Mouse (Mus musculus) myocyte (in vitro differentiated cells): Measurements from ENCODE around the gene Gpr34. TPM values are rescaled to one million over a fixed set of nuclear protein-coding genes. Genes with fewer than 3 reads are reported as not detected.

Source experiments
- H3K27me3 ChIP-seq: one replicate; pipeline ENCODE4 v1.6.1; 2011; ENCODE audit not compliant: control insufficient read depth, insufficient read depth, insufficient read length
- H3K36me3 ChIP-seq: one replicate; pipeline ENCODE4 v1.6.1; 2011; ENCODE audit not compliant: control insufficient read depth, insufficient read depth
- H3K4me2 ChIP-seq: one replicate; pipeline ENCODE4 v1.6.1; 2011; ENCODE audit warnings: low read depth, control low read depth
- H3K4me3 ChIP-seq: one replicate; pipeline ENCODE4 v1.5.1; 2011; ENCODE audit warnings: mild to moderate bottlenecking, control low read depth, moderate library complexity
- H3K79me2 ChIP-seq: one replicate; pipeline ENCODE4 v1.6.1; 2011; ENCODE audit not compliant: control insufficient read depth, insufficient read depth
- H3ac ChIP-seq: one replicate; pipeline ENCODE4 v1.6.1; 2011; ENCODE audit not compliant: control insufficient read depth, insufficient read length
- CEBPB ChIP-seq: IDR thresholded peaks from 2 replicates; pipeline ENCODE4 v1.6.1; 2011; ENCODE audit warnings: mild to moderate bottlenecking, moderate library complexity; ENCODE audit not compliant: poor library complexity, insufficient read depth, severe bottlenecking
- E2F4 ChIP-seq: IDR thresholded peaks from one replicate; pipeline ENCODE4 v1.6.1; 2011; ENCODE audit warnings: mild to moderate bottlenecking, control low read depth, moderate library complexity; ENCODE audit not compliant: insufficient read depth
- MAX ChIP-seq: IDR thresholded peaks from one replicate; pipeline ENCODE4 v1.6.1; 2011; ENCODE audit warnings: low read depth, mild to moderate bottlenecking, control low read depth
- MYOD1 ChIP-seq, 3 experiments: IDR thresholded peaks; one replicate each; pipeline ENCODE4 v1.6.1; 2011; ENCODE audit warnings: control low read depth in 2 of 3, low read depth in 2 of 3, mild to moderate bottlenecking in 2 of 3, moderate library complexity in 1 of 3; ENCODE audit not compliant: insufficient read length in 2 of 3, control insufficient read depth in 1 of 3
- MYOG ChIP-seq, 3 experiments: IDR thresholded peaks; one replicate each; pipeline ENCODE4 v1.6.1; 2011; ENCODE audit warnings: control low read depth in 2 of 3, low read depth in 2 of 3, mild to moderate bottlenecking in 2 of 3; ENCODE audit not compliant: insufficient read length in 2 of 3, control insufficient read depth in 1 of 3, insufficient read depth in 1 of 3
- POLR2A ChIP-seq: IDR thresholded peaks from one replicate; pipeline ENCODE4 v1.6.1; 2011; ENCODE audit warnings: low read depth, mild to moderate bottlenecking, control low read depth, moderate library complexity; ENCODE audit not compliant: insufficient read length
- POLR2AphosphoS2 ChIP-seq: IDR thresholded peaks from one replicate; pipeline ENCODE4 v1.6.1; 2011; ENCODE audit warnings: low read depth, control low read depth; ENCODE audit not compliant: insufficient read length
- REST ChIP-seq: IDR thresholded peaks from one replicate; pipeline ENCODE4 v1.6.1; 2011; ENCODE audit warnings: mild to moderate bottlenecking, control low read depth, moderate library complexity; ENCODE audit not compliant: insufficient read depth, insufficient read length
- SRF ChIP-seq: IDR thresholded peaks from one replicate; pipeline ENCODE4 v1.6.1; 2011; ENCODE audit warnings: low read depth; ENCODE audit not compliant: control insufficient read depth, insufficient read length
- TCF12 ChIP-seq: IDR thresholded peaks from one replicate; pipeline ENCODE4 v1.6.1; 2011; ENCODE audit warnings: mild to moderate bottlenecking, control low read depth; ENCODE audit not compliant: poor library complexity, insufficient read depth, severe bottlenecking
- TCF3 ChIP-seq: IDR thresholded peaks from one replicate; pipeline ENCODE4 v1.6.1; 2011; ENCODE audit warnings: low read depth, control low read depth; ENCODE audit not compliant: insufficient read length
- USF1 ChIP-seq: IDR thresholded peaks from one replicate; pipeline ENCODE4 v1.6.1; 2011; ENCODE audit warnings: low read depth, mild to moderate bottlenecking, control low read depth, moderate library complexity
- polyA plus RNA-seq: library from polyadenylated mRNA; unstranded; fragments of >200 nt; fragmentation: generic; extraction: Trizol; gene quantifications from one replicate; pipeline ENCODE4 v1.2.1, GENCODE M21; 2012; ENCODE audit warnings: missing spikeins

Gene Gpr34
- polyA plus RNA-seq, 1 experiment: not detected

DNA sequence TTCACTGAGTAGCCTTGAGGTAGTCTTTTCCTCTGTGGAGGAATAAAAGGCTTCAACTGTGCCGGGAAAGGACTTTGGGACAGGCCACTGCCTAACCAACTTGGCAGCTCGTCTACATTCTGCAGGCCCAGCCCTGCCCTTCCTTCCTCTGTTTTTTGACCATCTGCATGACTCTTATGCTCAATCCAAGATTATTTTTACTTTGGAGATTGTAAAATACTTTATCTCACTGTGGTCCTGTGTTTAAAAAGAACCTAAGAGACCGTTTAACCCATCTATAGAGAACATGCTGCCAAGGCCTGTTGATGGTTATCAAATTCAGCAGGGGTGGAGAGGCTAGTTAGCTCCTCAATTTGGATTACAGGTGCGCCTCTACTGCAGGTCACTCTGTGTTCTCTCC lies 10.4 kb upstream of the Gpr34 start:
- no peaks in the 10 kb centered on the region for H3K27me3 ChIP-seq
- H3ac ChIP-seq: no peak overlapping the region
- TF ChIP-seq TCF12: no peak
- TF ChIP-seq MYOG (IDR thresholded peaks at IDR 0.05; ENCODE audit: control insufficient read depth in 1 of 3, insufficient read depth in 1 of 3, insufficient read length in 2 of 3, low read depth in 2 of 3): no peak
- TF ChIP-seq REST: no peak
- no peak for TF ChIP-seq E2F4
- no peak for TF ChIP-seq MAX
- TF ChIP-seq SRF: no peak
- TF ChIP-seq POLR2A: no peak
- no peak for TF ChIP-seq USF1
- TF ChIP-seq MYOD1 (IDR thresholded peaks at IDR 0.05; ENCODE audit: control insufficient read depth in 1 of 3, insufficient read length in 2 of 3, low read depth in 2 of 3): no peak
- TF ChIP-seq POLR2AphosphoS2: no peak
- TF ChIP-seq TCF3: no peak
- TF ChIP-seq CEBPB: no peak
- H3K36me3 ChIP-seq: peaks cover 4% of the 10 kb centered on the region
- no peak overlapping the region for H3K4me3 ChIP-seq
- no peak overlapping the region for H3K4me2 ChIP-seq
- H3K79me2 ChIP-seq: no peaks in the 10 kb centered on the region

- H3K4me2 ChIP-seq: no peak overlapping the region
- peaks cover 4% of the 10 kb centered on the region for H3K36me3 ChIP-seq
- no peak overlapping the region for H3K4me3 ChIP-seq
Observed at GRCm38 (mm10) chrX:13622654-13623053, 9.2 kb upstream of the Gpr34 start.

GRCm38 (mm10) chrX:13636398-13636797 lies 4.5 kb downstream of the Gpr34 start:
- Histone ChIP-seq H3K79me2 (no peaks in the 10 kb centered on the region), H3K4me2 (no peak overlapping the region), H3K36me3 (no peaks in the 10 kb centered on the region), H3K4me3 (no peak overlapping the region), H3K27me3 (no peaks in the 10 kb centered on the region), H3ac (no peak overlapping the region)
- TF ChIP-seq REST: no peak
- no peak for TF ChIP-seq MAX
- TF ChIP-seq SRF: no peak
- no peak for TF ChIP-seq CEBPB
- no peak for TF ChIP-seq POLR2A
- no peak for TF ChIP-seq MYOD1 (IDR thresholded peaks at IDR 0.05; ENCODE audit: control insufficient read depth in 1 of 3, insufficient read length in 2 of 3, low read depth in 2 of 3)
- no peak for TF ChIP-seq USF1
- TF ChIP-seq E2F4: no peak
- no peak for TF ChIP-seq TCF12
- no peak for TF ChIP-seq TCF3
- no peak for TF ChIP-seq MYOG (IDR thresholded peaks at IDR 0.05; ENCODE audit: control insufficient read depth in 1 of 3, insufficient read depth in 1 of 3, insufficient read length in 2 of 3, low read depth in 2 of 3)

More at GRCm38 (mm10) chrX:13622654-13623053, 9.2 kb upstream of the Gpr34 start:
- no peaks in the 10 kb centered on the region for H3K27me3 ChIP-seq
- no peaks in the 10 kb centered on the region for H3K79me2 ChIP-seq
- no peak overlapping the region for H3ac ChIP-seq
- no peak for TF ChIP-seq CEBPB
- TF ChIP-seq E2F4: no peak
- TF ChIP-seq TCF3: no peak
- no peak for TF ChIP-seq USF1
- no peak for TF ChIP-seq POLR2A
- no peak for TF ChIP-seq MYOG (IDR thresholded peaks at IDR 0.05; ENCODE audit: control insufficient read depth in 1 of 3, insufficient read depth in 1 of 3, insufficient read length in 2 of 3, low read depth in 2 of 3)
- no peak for TF ChIP-seq TCF12
- no peak for TF ChIP-seq SRF
- no peak for TF ChIP-seq MAX
- TF ChIP-seq MYOD1 (IDR thresholded peaks at IDR 0.05; ENCODE audit: control insufficient read depth in 1 of 3, insufficient read length in 2 of 3, low read depth in 2 of 3): no peak
- TF ChIP-seq REST: no peak
- TF ChIP-seq POLR2AphosphoS2: no peak

DNA sequence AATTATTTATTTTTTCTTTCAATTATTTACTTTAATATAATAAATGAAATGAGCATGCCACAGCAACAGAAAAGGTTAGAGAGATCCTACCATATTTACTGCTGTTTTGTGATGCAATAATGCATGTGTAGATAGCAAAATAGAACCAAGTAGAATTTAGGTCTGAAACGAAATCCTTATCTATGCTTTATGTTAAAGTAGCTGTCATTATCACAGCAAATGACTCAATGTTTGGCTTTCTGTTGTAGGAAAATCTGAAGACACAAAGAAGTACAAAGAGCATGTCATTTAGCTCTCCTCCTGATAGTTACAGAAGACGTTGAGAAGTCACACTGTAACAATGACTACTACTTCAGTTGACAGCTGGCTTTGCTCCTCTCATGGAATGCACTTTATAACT lies 7.0 kb downstream of the Gpr34 start:
- Histone ChIP-seq H3K4me2 (no peak overlapping the region), H3K79me2 (no peaks in the 10 kb centered on the region), H3ac (no peak overlapping the region), H3K36me3 (no peaks in the 10 kb centered on the region), H3K4me3 (no peak overlapping the region), H3K27me3 (no peaks in the 10 kb centered on the region)
- TF ChIP-seq SRF (no peak), MYOG (IDR thresholded peaks at IDR 0.05; ENCODE audit: control insufficient read depth in 1 of 3, insufficient read depth in 1 of 3, insufficient read length in 2 of 3, low read depth in 2 of 3) (no peak), CEBPB (no peak), TCF3 (no peak), REST (no peak), TCF12 (no peak)

DNA sequence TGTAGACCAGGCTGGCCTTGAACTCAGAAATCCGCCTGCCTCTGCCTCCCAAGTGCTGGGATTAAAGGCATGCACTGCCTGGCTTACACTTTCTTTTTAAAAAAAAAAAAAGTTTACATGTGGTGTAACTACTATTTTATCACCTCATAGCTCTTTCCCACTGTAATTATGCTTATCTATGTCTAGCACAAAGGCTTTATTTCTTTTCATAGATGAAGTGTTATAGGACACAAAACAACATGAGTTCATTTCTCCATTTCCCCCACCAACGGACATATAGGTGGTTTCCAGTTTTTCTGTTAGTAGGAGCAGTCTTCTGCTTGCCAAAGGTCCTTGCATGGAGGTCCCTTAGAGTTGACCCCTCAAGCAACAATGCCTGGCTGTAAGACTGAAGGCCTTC lies 20.0 kb downstream of the Gpr34 start:
- H3K4me2 ChIP-seq: no peak overlapping the region
- no peak for TF ChIP-seq POLR2A
- TF ChIP-seq SRF: no peak
- no peak for TF ChIP-seq TCF12
- TF ChIP-seq MYOG (IDR thresholded peaks at IDR 0.05; ENCODE audit: control insufficient read depth in 1 of 3, insufficient read depth in 1 of 3, insufficient read length in 2 of 3, low read depth in 2 of 3): no peak
- no peak overlapping the region for H3ac ChIP-seq
- H3K79me2 ChIP-seq: no peaks in the 10 kb centered on the region
- H3K4me3 ChIP-seq: no peak overlapping the region
- H3K36me3 ChIP-seq: no peaks in the 10 kb centered on the region
- H3K27me3 ChIP-seq: no peaks in the 10 kb centered on the region
